Mouse (Mus musculus) neural tube, embryonic 14.5 days (tissue): ENCODE data around the gene Zfp457. TPM values are rescaled to one million over a fixed set of nuclear protein-coding genes. Genes with fewer than 3 reads are reported as not detected.
A peak's percentile ranks its signal among the peaks of the same experiment; 100 is the strongest.
"Not testable (repeated sequence)": the region's sequence is repeated elsewhere in the genome, so short reads cannot be mapped to it uniquely, and the experiment has no call there.

Source experiments
- ATAC-seq: fragments of 200-750 bp; cut with Nextera tagmentation; 2 replicates; pipeline ENCODE4 v1.8.0; 2017; ENCODE audit warnings: low read depth, mild to moderate bottlenecking, moderate TSS enrichment, moderate library complexity
- H3K27ac ChIP-seq: fragments of 300-500 bp; sonication (generic); 2 replicates; pipeline ENCODE4 v1.5.1; 2014; ENCODE audit warnings: low read depth, mild to moderate bottlenecking, control low read depth, low read length, moderate library complexity, mixed read lengths
- H3K27me3 ChIP-seq: fragments of 300-500 bp; sonication (generic); 2 replicates; pipeline ENCODE4 v1.6.1; 2014; ENCODE audit warnings: low read length; ENCODE audit not compliant: control insufficient read depth, insufficient read depth
- H3K36me3 ChIP-seq: fragments of 300-500 bp; sonication (generic); 2 replicates; pipeline ENCODE4 v1.6.1; 2014; ENCODE audit warnings: low read length, mixed read lengths; ENCODE audit not compliant: control insufficient read depth, insufficient read depth
- H3K4me1 ChIP-seq: fragments of 300-500 bp; sonication (generic); 2 replicates; pipeline ENCODE4 v1.6.1; 2014; ENCODE audit warnings: low read length; ENCODE audit not compliant: control insufficient read depth, insufficient read depth
- H3K4me2 ChIP-seq: fragments of 300-500 bp; sonication (generic); 2 replicates; pipeline ENCODE4 v1.6.1; 2014; ENCODE audit warnings: mild to moderate bottlenecking, low read depth, low read length, control low read depth
- H3K4me3 ChIP-seq: fragments of 300-500 bp; sonication (generic); 2 replicates; pipeline ENCODE4 v1.5.1; 2014; ENCODE audit warnings: low read depth, low read length, control low read depth, mixed read lengths
- H3K9ac ChIP-seq: fragments of 300-500 bp; sonication (generic); replicated peaks from 2 replicates; pipeline ENCODE4 v1.6.1; 2014; ENCODE audit warnings: low read depth, mild to moderate bottlenecking, control low read depth, low read length, mixed read lengths
- H3K9me3 ChIP-seq: fragments of 300-500 bp; sonication (generic); 2 replicates; pipeline ENCODE4 v1.6.1; 2016; ENCODE audit warnings: low read length; ENCODE audit not compliant: control insufficient read depth
- WGBS: fragments of 180-500 bp; shearing (Covaris S2); extraction: QIAGEN DNeasy Blood & Tissue Kit; methylation state at CpG from one replicate; pipeline ENCODE4 v1.1.7; 2014; 5-methylcytosine and 5-hydroxymethylcytosine counted together
- polyA plus RNA-seq: library from polyadenylated mRNA; unstranded; fragments of >200 nt; fragmentation: Nextera tagmentation; extraction: Ambion mirVana; gene quantifications from 2 replicates; pipeline ENCODE4 v1.2.1, GENCODE M21; 2014

The Zfp457 gene
- 1.3 and 1.8 TPM in 2 replicates for polyA plus RNA-seq

DNA sequence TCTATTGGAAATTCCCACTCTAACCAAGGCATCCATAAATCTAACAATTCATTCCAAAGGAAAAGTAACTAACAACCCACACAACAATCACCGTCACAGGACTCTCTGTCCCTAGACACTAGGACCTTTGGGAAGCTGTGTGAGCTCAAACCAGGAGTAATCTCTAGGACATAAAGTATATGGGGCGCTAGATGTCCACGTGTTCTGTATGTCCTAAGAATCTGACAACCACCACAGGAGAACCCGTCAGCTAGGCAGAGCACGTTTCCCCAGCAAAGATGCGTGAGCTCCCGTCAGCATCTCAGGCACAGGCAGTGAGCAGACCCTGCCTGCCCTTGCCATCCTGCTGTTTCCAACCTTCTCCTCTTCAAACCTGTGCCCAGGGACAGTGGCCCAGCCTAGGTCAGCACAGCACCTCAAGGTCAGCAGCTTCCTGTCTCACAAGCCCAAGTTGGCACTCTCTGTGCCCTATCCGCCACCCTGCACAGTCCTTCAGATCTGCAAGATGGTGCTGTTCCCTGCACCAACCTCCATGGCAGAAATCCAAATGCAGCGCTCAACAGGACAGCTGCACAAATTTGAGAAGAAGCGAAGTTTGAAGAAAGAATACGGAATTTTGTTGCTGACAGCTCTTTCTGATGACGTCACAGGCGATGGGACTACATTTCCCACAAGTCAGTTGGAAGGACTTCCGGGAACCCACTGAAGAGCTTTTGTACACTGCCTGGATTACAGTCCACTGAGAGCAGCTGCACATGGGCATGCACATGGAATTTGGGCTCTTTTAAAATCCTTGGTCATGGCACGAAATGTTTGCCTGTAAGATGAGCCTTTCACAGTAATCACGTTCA lies at the start of gene Zfp457:
Gene Zfp457 (minus strand): TSS at position 664 of the 851 bp plus-strand sequence.
- Histone ChIP-seq H3K4me1 (peaks cover 7% of the 10 kb centered on the region; the same call in 1 of the 2 replicates), H3K4me3 (peak within 1 kb of the TSS; percentile 47), H3K27ac (no peak within 1 kb of the TSS; the same call in 1 of the 2 replicates), H3K36me3 (no peaks in the 10 kb centered on the region), H3K4me2 (peak within 1 kb of the TSS; percentile 59), H3K9me3 (no peaks in the 10 kb centered on the region), H3K9ac (peak within 1 kb of the TSS; percentile 60), H3K27me3 (no peaks in the 10 kb centered on the region)
- WGBS, result 11% methylated on average over 16 of the region's 16 CpGs
- ATAC-seq, result peak; percentile 99

DNA sequence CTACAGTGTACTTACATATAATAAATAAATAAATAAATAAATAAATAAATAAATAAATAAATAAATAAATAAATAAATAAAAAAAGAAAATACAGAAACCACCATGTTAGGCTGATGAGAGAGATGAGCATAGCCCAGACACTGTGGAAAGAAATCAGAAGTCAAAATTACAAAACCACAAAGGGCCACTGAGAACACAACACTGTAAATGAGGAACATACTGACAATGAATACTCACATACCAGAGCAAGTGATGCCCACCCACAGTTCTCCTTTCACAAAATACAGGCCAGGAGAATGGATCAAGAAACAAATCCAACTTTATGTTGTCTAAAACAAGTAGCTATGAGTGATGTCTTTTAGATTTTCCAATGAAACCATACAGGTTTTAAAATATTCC lies 45.6 kb upstream of the Zfp457 start:
- Histone ChIP-seq H3K9ac (no peak overlapping the region), H3K4me1 (no peaks in the 10 kb centered on the region), H3K9me3 (no peaks in the 10 kb centered on the region), H3K36me3 (no peaks in the 10 kb centered on the region), H3K4me3 (no peak overlapping the region), H3K27ac (no peak overlapping the region), H3K27me3 (no peaks in the 10 kb centered on the region), H3K4me2 (no peak overlapping the region)
- no peak for ATAC-seq

DNA sequence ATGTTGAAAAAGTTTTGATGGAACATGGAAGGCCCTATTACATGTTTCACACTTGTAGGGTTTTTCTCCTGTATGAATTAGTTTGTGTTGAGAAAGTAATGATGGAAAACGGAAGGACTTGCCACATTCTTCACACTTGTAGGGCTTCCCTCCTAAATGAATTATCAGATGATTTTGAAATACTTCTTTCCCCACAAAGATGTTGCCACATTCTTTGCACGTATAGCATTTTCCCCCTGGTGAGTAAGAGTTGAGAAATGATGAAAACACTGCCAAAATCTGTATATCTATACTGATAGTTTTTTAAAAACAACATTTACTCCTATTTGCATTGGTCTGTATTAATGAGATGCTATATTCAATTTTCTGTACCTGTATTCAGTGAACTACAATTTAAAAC lies 37.1 kb upstream of the Zfp457 start:
- 95% methylated on average over 2 of the region's 2 CpGs for WGBS

DNA sequence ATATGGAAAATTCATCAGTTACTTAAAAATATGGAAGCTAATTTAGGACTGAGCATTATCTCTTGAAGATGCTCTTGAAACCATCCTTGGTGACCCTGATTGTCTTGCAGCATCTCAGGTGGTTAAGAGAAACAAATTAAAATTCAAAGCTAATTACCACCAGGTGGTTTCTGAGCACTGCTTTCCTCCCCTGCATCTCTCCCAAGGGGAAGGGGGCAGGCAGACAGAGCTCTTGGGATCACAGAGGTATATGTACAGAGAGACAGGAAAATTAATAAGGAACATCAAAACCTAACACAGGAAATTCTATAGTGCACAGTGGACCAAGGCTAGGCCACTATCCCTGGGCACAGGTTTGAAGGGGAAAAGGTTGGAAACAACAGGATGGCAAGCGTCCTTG lies 26.6 kb upstream of the Zfp457 start:
- 75% methylated on average over 1 of the region's 1 CpGs for WGBS
- peak overlapping the region; percentile 39; the same call in 1 of the 2 replicates for H3K9ac ChIP-seq
- peak overlapping the region; percentile 61 for H3K4me2 ChIP-seq
- H3K4me3 ChIP-seq, result peak overlapping the region; percentile 40
- H3K4me1 ChIP-seq, result peaks cover 4% of the 10 kb centered on the region; the same call in 1 of the 2 replicates
- no peaks in the 10 kb centered on the region for H3K27me3 ChIP-seq
- H3K27ac ChIP-seq, result no peak overlapping the region
- ATAC-seq, result peak; percentile 35; the same call in 1 of the 2 replicates
- H3K36me3 ChIP-seq, result no peaks in the 10 kb centered on the region
- H3K9me3 ChIP-seq, result no peaks in the 10 kb centered on the region

More for the DNA sequence above, 37.1 kb upstream of the Zfp457 start:
- Histone ChIP-seq H3K4me2 (no peak overlapping the region), H3K4me3 (no peak overlapping the region), H3K27ac (no peak overlapping the region), H3K9me3 (no peaks in the 10 kb centered on the region), H3K4me1 (no peaks in the 10 kb centered on the region), H3K36me3 (no peaks in the 10 kb centered on the region), H3K9ac (no peak overlapping the region), H3K27me3 (no peaks in the 10 kb centered on the region)
- ATAC-seq, result no peak

DNA sequence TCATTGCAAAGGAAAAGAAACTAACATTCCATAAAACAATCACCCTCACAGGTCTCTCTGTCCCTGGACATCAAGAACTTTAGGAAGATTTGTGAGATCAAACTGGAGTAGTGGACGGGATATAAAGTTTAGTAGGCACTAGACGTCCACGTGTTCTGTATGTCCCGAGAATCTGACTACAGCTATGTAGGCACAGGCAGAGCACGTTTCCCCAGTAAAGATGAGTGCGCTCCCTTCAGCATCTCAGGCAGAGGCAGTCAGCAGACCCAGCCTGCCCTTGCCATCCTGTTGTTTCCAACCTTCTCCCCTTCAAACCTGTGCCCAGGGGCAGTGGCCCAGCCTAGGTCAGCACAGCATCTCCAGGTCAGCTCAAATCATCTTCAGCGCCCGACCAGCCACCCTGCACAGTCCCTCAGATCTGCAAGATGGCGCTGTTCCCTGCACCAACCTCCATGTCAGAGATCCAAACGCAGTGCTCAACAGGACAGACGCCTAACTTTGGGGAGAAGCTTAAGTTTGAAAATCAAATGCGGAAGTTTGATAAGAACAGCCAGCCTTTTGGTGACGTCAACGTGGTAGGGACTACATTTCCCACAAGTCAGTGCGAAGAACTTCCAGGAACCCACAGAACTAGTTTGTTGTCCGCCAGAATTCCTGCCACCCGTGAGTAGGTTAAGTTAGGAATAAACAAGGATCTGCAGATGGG lies 25.9 kb upstream of the Zfp457 start, which contains the start of gene Zfp595:
Gene Zfp595 (minus strand): TSS at position 552 of the 706 bp plus-strand sequence.
- Histone ChIP-seq H3K27me3 (no peaks in the 10 kb centered on the region), H3K4me3 (peak within 1 kb of the TSS; percentile 40), H3K9me3 (no peaks in the 10 kb centered on the region), H3K27ac (no peak within 1 kb of the TSS), H3K36me3 (no peaks in the 10 kb centered on the region), H3K4me2 (peak within 1 kb of the TSS; percentile 61), H3K4me1 (peaks cover 4% of the 10 kb centered on the region; the same call in 1 of the 2 replicates), H3K9ac (peak within 1 kb of the TSS; percentile 39)
- WGBS, result 18% methylated on average over 17 of the region's 17 CpGs
- ATAC-seq, result peak; percentile 94

DNA sequence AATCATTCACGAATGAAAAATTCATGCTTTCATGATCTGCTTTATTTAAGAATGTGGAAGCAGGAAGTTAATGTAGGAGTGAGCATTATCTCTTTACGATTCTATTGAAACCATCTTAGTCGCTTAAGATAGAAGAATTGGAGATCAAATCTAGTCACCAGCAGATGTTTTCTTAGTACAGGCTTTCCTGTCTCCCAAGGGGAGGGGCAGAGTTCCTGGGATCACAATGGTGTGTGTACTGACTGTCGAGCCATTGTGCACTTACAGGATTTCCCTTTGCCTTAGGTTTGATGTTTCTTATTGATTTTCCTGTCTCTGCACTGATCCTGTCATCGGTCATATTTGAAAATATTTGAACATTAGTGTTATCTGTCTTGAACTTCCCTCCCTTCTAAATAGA lies 433 bp upstream of the Zfp457 start:
- no peaks in the 10 kb centered on the region for H3K27me3 ChIP-seq
- peak overlapping the region; percentile 47 for H3K4me3 ChIP-seq
- H3K9ac ChIP-seq, result no peak overlapping the region; the same call in 1 of the 2 replicates
- H3K4me2 ChIP-seq, result peak overlapping the region; percentile 59
- peak; percentile 79 for ATAC-seq
- H3K27ac ChIP-seq, result no peak overlapping the region; the same call in 1 of the 2 replicates
- H3K9me3 ChIP-seq, result no peaks in the 10 kb centered on the region
- H3K4me1 ChIP-seq, result peaks cover 7% of the 10 kb centered on the region; the same call in 1 of the 2 replicates
- WGBS, result 39% methylated on average over 5 of the region's 5 CpGs
- H3K36me3 ChIP-seq, result no peaks in the 10 kb centered on the region

DNA sequence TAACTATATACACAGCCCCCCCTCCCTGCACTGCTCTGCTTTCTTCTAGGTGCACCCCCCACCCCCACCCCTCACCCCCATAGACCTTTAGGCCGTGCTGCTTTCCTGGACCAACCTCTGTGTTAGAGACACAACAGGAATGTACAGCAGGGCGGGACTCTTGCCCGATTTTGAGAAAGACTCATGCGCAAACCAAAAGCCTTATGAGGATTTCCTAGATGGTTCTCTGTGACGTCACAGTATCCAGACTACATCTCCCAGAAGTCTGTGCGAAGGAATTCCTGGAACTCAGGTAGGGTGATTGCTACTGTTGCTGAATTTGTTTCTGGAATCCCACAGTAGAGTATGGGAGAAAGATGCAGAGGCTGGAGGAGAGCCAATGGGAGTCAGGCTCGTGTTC lies 28.0 kb downstream of the Zfp457 start, which contains the start of gene Zfp458:
Gene Zfp458 (minus strand): TSS at position 153 of the 400 bp plus-strand sequence.
- Histone ChIP-seq H3K36me3 (no peaks in the 10 kb centered on the region), H3K9me3 (no peaks in the 10 kb centered on the region), H3K27me3 (no peaks in the 10 kb centered on the region), H3K4me1 (no peaks in the 10 kb centered on the region), H3K9ac (no peak within 1 kb of the TSS), H3K4me2 (no peak within 1 kb of the TSS), H3K4me3 (no peak within 1 kb of the TSS), H3K27ac (no peak within 1 kb of the TSS)
- whole genome bisulfite sequencing, result 43% methylated on average over 7 of the region's 7 CpGs
- ATAC-seq, result no peak

DNA sequence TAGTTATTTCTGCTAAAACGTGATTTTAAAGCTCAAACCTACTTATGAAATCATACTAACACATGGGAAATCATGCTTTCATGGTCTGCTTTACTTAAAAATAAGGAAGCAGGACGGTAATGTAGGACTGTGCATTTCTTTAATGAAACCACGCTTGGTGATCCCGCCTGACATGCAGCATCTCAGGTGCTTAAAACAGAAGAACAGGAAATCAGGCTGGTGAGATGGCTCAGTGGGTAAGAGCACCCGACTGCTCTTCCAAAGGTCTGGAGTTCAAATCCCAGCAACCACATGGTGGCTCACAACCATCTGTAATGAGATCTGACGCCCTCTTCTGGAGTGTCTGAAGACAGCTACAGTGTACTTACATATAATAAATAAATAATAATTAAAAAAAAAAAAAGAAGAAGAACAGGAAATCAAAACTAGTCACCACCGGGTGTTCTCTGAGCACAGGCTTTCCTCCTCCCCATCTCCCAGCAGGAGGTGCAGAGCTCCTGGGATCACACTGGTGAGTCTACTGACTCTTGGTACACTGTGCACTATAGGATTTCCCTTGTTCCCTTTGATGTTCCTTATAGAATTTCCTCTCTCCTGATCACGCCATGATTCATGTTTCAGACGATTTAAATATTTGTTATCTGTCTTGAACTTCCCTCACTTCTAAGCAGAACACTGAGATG lies 36.8 kb downstream of the Zfp457 start:
- not testable (repeated sequence) for H3K4me1 ChIP-seq, H3K27me3 ChIP-seq, H3K27ac ChIP-seq, H3K9me3 ChIP-seq, H3K36me3 ChIP-seq
- 53% methylated on average over 8 of the region's 9 CpGs for WGBS
- H3K4me2 ChIP-seq, result peak overlapping the region; percentile 64
- ATAC-seq, result peak; percentile 74
- peak overlapping the region; percentile 64; the same call in 1 of the 2 replicates for H3K9ac ChIP-seq
- H3K4me3 ChIP-seq, result peak overlapping the region; percentile 66
